Mouse (Mus musculus) stomach, embryonic 14.5 days (tissue): ENCODE data around the gene Kif17. TPM values are rescaled to one million over a fixed set of nuclear protein-coding genes. Genes with fewer than 3 reads are reported as not detected.

ENCODE experiments used
- ATAC-seq: fragments of 200-750 bp; cut with Nextera tagmentation; 2 replicates; pipeline ENCODE4 v1.8.0; 2017; ENCODE audit warnings: low read depth, moderate TSS enrichment; ENCODE audit not compliant: insufficient number of reproducible peaks, insufficient read depth, low FRiP score
- H3K27ac ChIP-seq: fragments of 300-500 bp; sonication (generic); 2 replicates; pipeline ENCODE4 v1.5.1; 2014; ENCODE audit warnings: mild to moderate bottlenecking, low read length, moderate library complexity, mixed read lengths
- H3K27me3 ChIP-seq: fragments of 300-500 bp; sonication (generic); 2 replicates; pipeline ENCODE4 v1.6.1; 2014; ENCODE audit warnings: low read length, control low read depth, mixed read lengths; ENCODE audit not compliant: control insufficient read depth, insufficient read depth
- H3K36me3 ChIP-seq: fragments of 300-500 bp; sonication (generic); 2 replicates; pipeline ENCODE4 v1.6.1; 2014; ENCODE audit warnings: mild to moderate bottlenecking, control low read depth, low read length, moderate library complexity, mixed read lengths; ENCODE audit not compliant: control insufficient read depth, insufficient read depth
- H3K4me1 ChIP-seq: fragments of 300-500 bp; sonication (generic); 2 replicates; pipeline ENCODE4 v1.6.1; 2014; ENCODE audit warnings: low read length, control low read depth, mixed read lengths; ENCODE audit not compliant: control insufficient read depth, insufficient read depth
- H3K4me2 ChIP-seq: fragments of 300-500 bp; sonication (generic); replicated peaks from 2 replicates; pipeline ENCODE4 v1.6.1; 2014; ENCODE audit warnings: low read depth, low read length, control low read depth
- H3K4me3 ChIP-seq: fragments of 300-500 bp; sonication (generic); 2 replicates; pipeline ENCODE4 v1.5.1; 2014; ENCODE audit warnings: low read depth, low read length, control low read depth
- H3K9ac ChIP-seq: fragments of 300-500 bp; sonication (generic); replicated peaks from 2 replicates; pipeline ENCODE4 v1.6.1; 2014; ENCODE audit warnings: low read depth, mild to moderate bottlenecking, control low read depth, low read length, moderate library complexity, mixed read lengths
- H3K9me3 ChIP-seq: fragments of 300-500 bp; sonication (generic); 2 replicates; pipeline ENCODE4 v1.6.1; 2016; ENCODE audit warnings: low read depth, low read length, control low read depth; ENCODE audit not compliant: control insufficient read depth
- WGBS: fragments of 180-500 bp; shearing (Covaris S2); extraction: QIAGEN DNeasy Blood & Tissue Kit; methylation state at CpG from one replicate; pipeline ENCODE4 v1.1.7; 2014; 5-methylcytosine and 5-hydroxymethylcytosine counted together
- polyA plus RNA-seq: library from polyadenylated mRNA; unstranded; fragments of >200 nt; fragmentation: Nextera tagmentation; extraction: Ambion mirVana; gene quantifications from 2 replicates; pipeline ENCODE4 v1.2.1, GENCODE M21; 2014

Kif17 gene
- polyA plus RNA-seq, 1 experiment from 2014 or later: 1.5 TPM

DNA sequence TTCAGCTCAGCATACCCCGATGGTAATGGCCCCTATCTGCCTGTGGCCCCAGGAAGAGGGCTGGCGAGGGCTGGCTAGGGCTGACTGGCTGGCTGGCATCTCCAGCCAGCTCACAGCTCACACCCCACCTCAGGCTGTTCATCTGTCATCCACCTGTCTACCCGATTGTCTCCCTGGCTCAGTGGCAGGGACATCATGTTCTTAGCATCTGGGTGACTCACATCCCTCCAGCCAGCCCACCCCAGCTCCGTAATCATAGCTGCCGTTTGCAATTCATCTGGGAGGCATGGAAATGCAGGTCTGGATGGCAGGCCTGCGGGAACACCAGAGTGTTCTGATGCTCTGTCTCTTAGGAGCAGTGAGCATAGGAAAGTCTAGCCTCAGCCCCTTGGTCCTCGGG lies 28.1 kb downstream of the Kif17 start:
- no peaks in the 10 kb centered on the region for H3K36me3 ChIP-seq
- no peak overlapping the region for H3K27ac ChIP-seq
- H3K9ac ChIP-seq: no peak overlapping the region
- no peaks in the 10 kb centered on the region for H3K9me3 ChIP-seq
- no peak overlapping the region for H3K4me2 ChIP-seq
- no peaks in the 10 kb centered on the region for H3K27me3 ChIP-seq
- WGBS: 65% methylated on average over 7 of the region's 7 CpGs
- no peak for ATAC-seq
- H3K4me3 ChIP-seq: no peak overlapping the region
- no peaks in the 10 kb centered on the region for H3K4me1 ChIP-seq

DNA sequence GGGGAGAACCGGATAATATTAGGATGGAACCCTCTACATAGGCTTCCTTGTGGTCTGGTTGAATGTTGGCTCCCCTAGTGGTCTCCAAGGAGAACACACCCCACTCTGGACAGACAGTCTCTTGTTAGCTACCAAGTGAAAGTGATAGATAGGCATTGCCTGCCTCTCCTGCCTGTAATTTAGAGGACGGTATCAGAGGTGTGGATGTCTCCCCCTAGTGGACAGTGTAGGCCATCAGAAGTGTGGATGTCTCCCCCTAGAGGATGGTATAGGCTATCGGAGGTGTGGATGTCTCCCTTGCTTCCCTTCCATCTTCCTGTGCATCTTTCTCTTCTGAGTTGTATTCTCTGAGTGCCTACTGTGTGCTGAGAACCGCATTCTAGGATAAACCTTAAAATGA lies 32.6 kb downstream of the Kif17 start:
- ATAC-seq: no peak
- WGBS: 21% methylated on average over 4 of the region's 4 CpGs

GRCm38 (mm10) chr4:138286411-138286810 lies 36.2 kb downstream of the Kif17 start:
- ATAC-seq: no peak
- 85% methylated on average over 12 of the region's 12 CpGs for WGBS
- Histone ChIP-seq H3K27me3 (no peaks in the 10 kb centered on the region), H3K36me3 (no peaks in the 10 kb centered on the region), H3K9me3 (no peaks in the 10 kb centered on the region), H3K27ac (no peak overlapping the region), H3K9ac (no peak overlapping the region), H3K4me3 (no peak overlapping the region), H3K4me1 (no peaks in the 10 kb centered on the region), H3K4me2 (no peak overlapping the region)

More for the DNA sequence above, 32.6 kb downstream of the Kif17 start:
- H3K4me3 ChIP-seq: no peak overlapping the region
- H3K4me1 ChIP-seq: no peaks in the 10 kb centered on the region
- H3K36me3 ChIP-seq: no peaks in the 10 kb centered on the region
- H3K27me3 ChIP-seq: no peaks in the 10 kb centered on the region
- no peak overlapping the region for H3K4me2 ChIP-seq
- H3K9ac ChIP-seq: no peak overlapping the region
- H3K9me3 ChIP-seq: no peaks in the 10 kb centered on the region
- H3K27ac ChIP-seq: no peak overlapping the region

DNA sequence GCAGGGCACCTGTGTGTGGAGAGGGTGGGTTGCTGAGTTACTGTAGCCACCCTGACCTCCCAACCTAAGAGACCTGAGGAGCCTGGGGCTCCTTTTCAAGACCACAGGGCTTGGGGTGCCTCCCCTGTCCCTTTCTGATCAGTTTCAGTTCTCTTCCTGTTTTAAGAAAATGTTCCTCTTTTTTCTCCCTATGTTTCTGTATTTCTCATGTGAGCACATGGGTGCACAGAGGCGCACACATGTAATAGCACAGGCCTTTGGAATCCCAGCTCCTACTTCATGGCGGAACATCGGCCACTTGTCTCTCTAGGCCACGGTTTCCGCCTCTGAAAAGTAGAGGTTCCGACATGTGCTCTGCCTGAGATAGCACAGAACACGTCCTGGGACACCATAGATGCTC lies 38.5 kb downstream of the Kif17 start:
- H3K4me2 ChIP-seq: no peak overlapping the region
- 84% methylated on average over 7 of the region's 7 CpGs for WGBS
- no peak overlapping the region for H3K9ac ChIP-seq

GRCm38 (mm10) chr4:138292028-138292427 lies 41.8 kb downstream of the Kif17 start:
- no peak for ATAC-seq
- WGBS: 87% methylated on average over 13 of the region's 13 CpGs
- H3K4me3 ChIP-seq: no peak overlapping the region
- no peaks in the 10 kb centered on the region for H3K27me3 ChIP-seq
- no peaks in the 10 kb centered on the region for H3K9me3 ChIP-seq
- H3K4me2 ChIP-seq: no peak overlapping the region
- H3K27ac ChIP-seq: no peak overlapping the region
- H3K36me3 ChIP-seq: no peaks in the 10 kb centered on the region
- H3K9ac ChIP-seq: no peak overlapping the region
- no peaks in the 10 kb centered on the region for H3K4me1 ChIP-seq

More for the DNA sequence above, 38.5 kb downstream of the Kif17 start:
- Histone ChIP-seq H3K36me3 (no peaks in the 10 kb centered on the region), H3K27me3 (no peaks in the 10 kb centered on the region), H3K4me3 (no peak overlapping the region), H3K4me1 (no peaks in the 10 kb centered on the region), H3K27ac (no peak overlapping the region), H3K9me3 (no peaks in the 10 kb centered on the region)
- ATAC-seq: no peak

DNA sequence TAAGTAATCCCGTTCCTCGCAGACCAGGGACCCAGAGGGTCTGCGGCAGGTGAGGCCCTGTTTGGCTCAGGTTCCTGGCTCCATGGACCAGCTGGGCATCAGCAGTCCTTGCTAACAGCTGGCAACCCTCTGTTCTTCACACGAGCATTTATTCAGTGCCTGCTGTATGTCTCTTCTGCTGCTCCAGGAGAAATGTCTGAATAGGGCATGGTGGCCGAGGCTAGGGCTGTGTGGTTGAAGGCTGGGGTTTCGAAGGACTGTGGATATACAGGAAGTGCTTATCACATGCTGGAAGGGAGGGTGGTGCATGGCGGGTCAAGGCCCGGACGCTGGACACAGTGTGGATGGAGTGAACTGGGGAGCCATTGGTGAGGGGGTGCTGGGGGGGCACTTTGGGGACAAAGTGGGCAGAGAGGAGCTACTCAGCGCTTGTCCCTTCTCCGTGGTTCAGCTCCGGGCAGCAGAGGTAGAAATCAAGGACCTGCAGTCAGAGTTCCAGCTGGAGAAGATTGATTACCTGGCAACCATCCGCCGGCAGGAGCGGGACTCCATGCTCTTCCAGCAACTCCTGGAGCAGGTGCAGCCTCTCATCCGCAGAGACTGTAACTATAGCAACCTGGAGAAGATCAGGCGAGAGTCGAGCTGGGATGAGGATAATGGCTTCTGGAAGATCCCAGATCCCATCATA lies 43.2 kb downstream of the Kif17 start:
- WGBS: 54% methylated on average over 18 of the region's 18 CpGs
- H3K36me3 ChIP-seq: no peaks in the 10 kb centered on the region
- H3K4me3 ChIP-seq: no peak overlapping the region
- H3K27ac ChIP-seq: no peak overlapping the region
- no peaks in the 10 kb centered on the region for H3K9me3 ChIP-seq
- H3K27me3 ChIP-seq: no peaks in the 10 kb centered on the region
- no peak overlapping the region for H3K4me2 ChIP-seq
- H3K9ac ChIP-seq: no peak overlapping the region
- ATAC-seq: 0 out of 2 replicates have a peak, but pooled peaks have one; percentile 54
- H3K4me1 ChIP-seq: no peaks in the 10 kb centered on the region

- Histone ChIP-seq H3K9ac (no peak overlapping the region), H3K4me2 (no peak overlapping the region), H3K4me3 (no peak overlapping the region), H3K4me1 (no peaks in the 10 kb centered on the region), H3K27ac (no peak overlapping the region), H3K27me3 (no peaks in the 10 kb centered on the region), H3K9me3 (no peaks in the 10 kb centered on the region), H3K36me3 (no peaks in the 10 kb centered on the region)
- ATAC-seq: no peak
- WGBS: 87% methylated on average over 11 of the region's 14 CpGs
Observed at GRCm38 (mm10) chr4:138293949-138294550, 43.8 kb downstream of the Kif17 start.

GRCm38 (mm10) chr4:138301271-138301780 lies 51.1 kb downstream of the Kif17 start:
- no peaks in the 10 kb centered on the region for H3K27me3 ChIP-seq
- H3K4me1 ChIP-seq: peaks cover 9% of the 10 kb centered on the region; the same call in 1 of the 2 replicates
- WGBS: 79% methylated on average over 10 of the region's 10 CpGs
- H3K9me3 ChIP-seq: no peaks in the 10 kb centered on the region
- no peak for ATAC-seq
- no peak overlapping the region for H3K27ac ChIP-seq
- no peaks in the 10 kb centered on the region for H3K36me3 ChIP-seq
- H3K4me2 ChIP-seq: no peak overlapping the region
- H3K9ac ChIP-seq: no peak overlapping the region
- no peak overlapping the region for H3K4me3 ChIP-seq
